Comparison of ENCODE assay signal across 9 mouse cellular contexts in genomic region chr3:108410359-108410714, GRCm38 (mm10). TPM values are rescaled to one million over a fixed set of nuclear protein-coding genes. Genes with fewer than 3 reads are reported as not detected.
A peak's percentile ranks its signal among the peaks of the same experiment; 100 is the strongest.
DNase-seq lines count a peak whose midpoint lies in the region; ATAC-seq and TF ChIP-seq lines count a peak whose summit lies in the region.
"Had no signal": no experiment of that assay in that cellular context is flagged by ENCODE, and none has a peak within 500 bp of the region (broad histone marks: within the 10 kb centered on the region; RNA-seq: fewer than 3 reads in every experiment).

No protein-coding gene starts in this region.

- H3K4me3 ChIP-seq in embryonic facial prominence, embryonic 11.5 days (ENCODE audit: low read depth, low read length), result no peak overlapping the region
- H3K4me3 ChIP-seq in hindbrain, embryonic 16.5 days (ENCODE audit: low read length), result peak overlapping the region; percentile 40
- H3K4me3 ChIP-seq in midbrain, postnatal 0 days (ENCODE audit: low read depth, low read length), result peak overlapping the region; percentile 30

- H3K4me1 ChIP-seq in embryonic facial prominence, embryonic 11.5 days (ENCODE audit: control insufficient read depth, insufficient read depth, low read length), result peaks cover 5% of the 10 kb centered on the region; the same call in 1 of the 2 replicates
- H3K4me1 ChIP-seq in hindbrain, embryonic 16.5 days (ENCODE audit: control insufficient read depth, insufficient read depth, low read depth, low read length), result peaks cover 63% of the 10 kb centered on the region
- peaks cover 39% of the 10 kb centered on the region for H3K4me1 ChIP-seq in midbrain, postnatal 0 days (ENCODE audit: insufficient read depth, low read length)

- peak overlapping the region; percentile 32; the same call in 1 of the 2 replicates for H3K4me2 ChIP-seq in embryonic facial prominence, embryonic 11.5 days (ENCODE audit: low read depth, low read length)
- H3K4me2 ChIP-seq in hindbrain, embryonic 16.5 days (ENCODE audit: low read length), result peak overlapping the region; percentile 76
- H3K4me2 ChIP-seq in midbrain, postnatal 0 days (ENCODE audit: low read depth, low read length, poor library complexity, severe bottlenecking), result peak overlapping the region; percentile 63

- ATAC-seq in embryonic facial prominence, embryonic 11.5 days (replicated peaks; ENCODE audit: insufficient number of reproducible peaks, low FRiP score, low TSS enrichment, low read depth), result peak; percentile 53
- peak; percentile 21; the same call in 1 of the 2 replicates for ATAC-seq in hindbrain, embryonic 16.5 days
- ATAC-seq in midbrain, postnatal 0 days (ENCODE audit: low FRiP score), result no peak
- no peak for ATAC-seq in megakaryocyte-erythroid progenitor cell, adult 5-6 weeks (replicated peaks; ENCODE audit: low FRiP score, low TSS enrichment, poor library complexity, severe bottlenecking)

- 15% methylated on average over 5 of the region's 5 CpGs for WGBS in embryonic facial prominence, embryonic 11.5 days
- 9% methylated on average over 5 of the region's 5 CpGs for WGBS in hindbrain, embryonic 16.5 days
- 8% methylated on average over 5 of the region's 5 CpGs for WGBS in midbrain, postnatal 0 days

- peaks cover 3% of the 10 kb centered on the region; the same call in 1 of the 2 replicates for H3K9me3 ChIP-seq in embryonic facial prominence, embryonic 11.5 days (replicated peaks; ENCODE audit: control insufficient read depth, low read length)
- no peaks in the 10 kb centered on the region; the same call in 1 of the 2 replicates for H3K9me3 ChIP-seq in hindbrain, embryonic 16.5 days (ENCODE audit: control insufficient read depth, low read length)
- H3K9me3 ChIP-seq in midbrain, postnatal 0 days (ENCODE audit: low read length), result no peaks in the 10 kb centered on the region

- peak overlapping the region; percentile 53 for H3K9ac ChIP-seq in embryonic facial prominence, embryonic 11.5 days (replicated peaks; ENCODE audit: low read length)
- H3K9ac ChIP-seq in hindbrain, embryonic 16.5 days (ENCODE audit: low read depth, low read length), result peak overlapping the region; percentile 72
- H3K9ac ChIP-seq in midbrain, postnatal 0 days (replicated peaks; ENCODE audit: low read length, poor library complexity, severe bottlenecking), result peak overlapping the region; percentile 67
- H3K9ac ChIP-seq: liver, embryonic 14.5 days had no signal

- TF ChIP-seq CTCF in midbrain, postnatal 0 days (IDR thresholded peaks at IDR 0.05), result no peak

- H3K27me3 ChIP-seq in embryonic facial prominence, embryonic 11.5 days (ENCODE audit: control insufficient read depth, insufficient read depth, low read length), result no peaks in the 10 kb centered on the region
- no peaks in the 10 kb centered on the region for H3K27me3 ChIP-seq in hindbrain, embryonic 16.5 days (replicated peaks; ENCODE audit: control insufficient read depth, insufficient read depth, low read length)
- no peaks in the 10 kb centered on the region for H3K27me3 ChIP-seq in midbrain, postnatal 0 days (ENCODE audit: insufficient read depth, low read length)

- peaks cover 4% of the 10 kb centered on the region for H3K36me3 ChIP-seq in embryonic facial prominence, embryonic 11.5 days (replicated peaks; ENCODE audit: control insufficient read depth, insufficient read depth, low read depth, low read length)
- H3K36me3 ChIP-seq in hindbrain, embryonic 16.5 days (ENCODE audit: control insufficient read depth, insufficient read depth, low read length), result peaks cover 31% of the 10 kb centered on the region
- H3K36me3 ChIP-seq in midbrain, postnatal 0 days (ENCODE audit: insufficient read depth, low read length), result peaks cover 33% of the 10 kb centered on the region

- peak; percentile 89 for DNase-seq in embryo, embryonic 10.5 days (ENCODE audit: low spot score)
- DNase-seq in embryonic facial prominence, embryonic 11.5 days (ENCODE audit: low spot score), result no peak
- DNase-seq in midbrain, postnatal 0 days (ENCODE audit: low spot score), result peak; percentile 50
- no peak for DNase-seq in adrenal gland, adult 8-10 months
- DNase-seq in layer of hippocampus, adult 11-12 months (ENCODE audit: low spot score), result no peak

- peak overlapping the region; percentile 42 for H3K27ac ChIP-seq in embryonic facial prominence, embryonic 11.5 days (replicated peaks; ENCODE audit: low read depth, low read length)
- peak overlapping the region; percentile 87 for H3K27ac ChIP-seq in hindbrain, embryonic 16.5 days (ENCODE audit: low read depth, low read length)
- peak overlapping the region; percentile 72 for H3K27ac ChIP-seq in midbrain, postnatal 0 days (ENCODE audit: low read depth, low read length)
- H3K27ac ChIP-seq: liver, embryonic 14.5 days had no signal

RNA-seq across cellular contexts. Expression of gene Celsr2, which starts 5.0 kb away (rescaled TPM):
- polyA plus RNA-seq in embryonic facial prominence, embryonic 11.5 days (2014; fragmentation: Nextera tagmentation; extraction: Ambion mirVana), result 12.4 and 13.5 TPM in 2 replicates
- polyA plus RNA-seq in hindbrain, embryonic 16.5 days (2015; fragmentation: Nextera tagmentation; extraction: Ambion mirVana), result 34.5 and 34.7 TPM in 2 replicates
- total RNA-seq in midbrain, postnatal 0 days (2014; rRNA removed), result 68.5 and 83.4 TPM in 2 replicates
- polyA plus RNA-seq in midbrain, postnatal 0 days (2015; fragmentation: Nextera tagmentation; extraction: Ambion mirVana), result 19.0 and 24.4 TPM in 2 replicates
- total RNA-seq in megakaryocyte-erythroid progenitor cell, adult 5-6 weeks (2014; fragmentation: Nextera tagmentation), result 1.8 and 6.5 TPM in 2 replicates
- 0.42 and 2.3 TPM in 2 replicates for total RNA-seq in megakaryocyte-erythroid progenitor cell, adult 5-6 weeks (2017)
- 10 to 100 TPM in 2 of 4 experiments, 1 to 10 TPM in 2; 6.5 to 14.6 (median 9.5) TPM for total RNA-seq in adrenal gland, adult 8-10 months (2022)

RNA-seq across cellular contexts. Expression of gene Psrc1, which starts 26.7 kb away (rescaled TPM):
- polyA plus RNA-seq in embryonic facial prominence, embryonic 11.5 days (2014; fragmentation: Nextera tagmentation; extraction: Ambion mirVana), result 71.5 and 81.7 TPM in 2 replicates
- polyA plus RNA-seq in hindbrain, embryonic 16.5 days (2015; fragmentation: Nextera tagmentation; extraction: Ambion mirVana), result 10.8 and 11.1 TPM in 2 replicates
- total RNA-seq in midbrain, postnatal 0 days (2014; rRNA removed), result 4.8 and 5.6 TPM in 2 replicates
- 1.8 and 3.2 TPM in 2 replicates for polyA plus RNA-seq in midbrain, postnatal 0 days (2015; fragmentation: Nextera tagmentation; extraction: Ambion mirVana)
- total RNA-seq in megakaryocyte-erythroid progenitor cell, adult 5-6 weeks (2014; fragmentation: Nextera tagmentation), result 34.4 and 34.9 TPM in 2 replicates
- 13.6 and 24.9 TPM in 2 replicates for total RNA-seq in megakaryocyte-erythroid progenitor cell, adult 5-6 weeks (2017)
- total RNA-seq in adrenal gland, adult 8-10 months (2022), result 1 to 10 TPM; 1.6 to 4.8 (median 3.0) TPM

RNA-seq across cellular contexts. Expression of gene Sars, which starts 34.7 kb away (rescaled TPM):
- 153 TPM in 2 replicates for polyA plus RNA-seq in embryonic facial prominence, embryonic 11.5 days (2014; fragmentation: Nextera tagmentation; extraction: Ambion mirVana)
- polyA plus RNA-seq in hindbrain, embryonic 16.5 days (2015; fragmentation: Nextera tagmentation; extraction: Ambion mirVana), result 216 and 224 TPM in 2 replicates
- 160 and 163 TPM in 2 replicates for total RNA-seq in midbrain, postnatal 0 days (2014; rRNA removed)
- polyA plus RNA-seq in midbrain, postnatal 0 days (2015; fragmentation: Nextera tagmentation; extraction: Ambion mirVana), result 223 and 225 TPM in 2 replicates
- total RNA-seq in megakaryocyte-erythroid progenitor cell, adult 5-6 weeks (2014; fragmentation: Nextera tagmentation), result 58.8 and 69.7 TPM in 2 replicates
- 456 and 521 TPM in 2 replicates for total RNA-seq in megakaryocyte-erythroid progenitor cell, adult 5-6 weeks (2017)
- total RNA-seq in adrenal gland, adult 8-10 months (2022), result 100 to 1,000 TPM; 183 to 191 (median 186) TPM

RNA-seq across cellular contexts. Expression of gene Mybphl, which starts 45.6 kb away (rescaled TPM):
- 0.32 TPM in 1 of 2 replicates, not detected in the other for polyA plus RNA-seq in embryonic facial prominence, embryonic 11.5 days (2014; fragmentation: Nextera tagmentation; extraction: Ambion mirVana)
- 0.11 TPM in 1 of 2 replicates, not detected in the other for polyA plus RNA-seq in hindbrain, embryonic 16.5 days (2015; fragmentation: Nextera tagmentation; extraction: Ambion mirVana)
- total RNA-seq in midbrain, postnatal 0 days (2014; rRNA removed), result not detected in 2 replicates
- polyA plus RNA-seq in midbrain, postnatal 0 days (2015; fragmentation: Nextera tagmentation; extraction: Ambion mirVana), result 0.13 TPM in 1 of 2 replicates, not detected in the other
- total RNA-seq in megakaryocyte-erythroid progenitor cell, adult 5-6 weeks (2014; fragmentation: Nextera tagmentation), result not detected in 2 replicates
- total RNA-seq in megakaryocyte-erythroid progenitor cell, adult 5-6 weeks (2017), result not detected in 2 replicates
- not detected for total RNA-seq in adrenal gland, adult 8-10 months (2022)
- total RNA-seq: neutrophil, adult 5-6 weeks had no signal

Comparison
In these comparisons a context has a peak if more than half of its experiments do, and no peak if none do; other contexts are left out.
1. DNase-seq: peak in embryo, embryonic 10.5 days (single experiment) and midbrain, postnatal 0 days (single experiment); none in embryonic facial prominence, embryonic 11.5 days (single experiment), adrenal gland, adult 8-10 months (single experiment) and layer of hippocampus, adult 11-12 months (single experiment).
2. ATAC-seq: peak in embryonic facial prominence, embryonic 11.5 days (single experiment) and hindbrain, embryonic 16.5 days (single experiment); none in midbrain, postnatal 0 days (single experiment) and megakaryocyte-erythroid progenitor cell, adult 5-6 weeks (single experiment).
3. Peak in every context shown above with its lines, with median percentiles within 50 percentile points of each other: H3K27ac ChIP-seq, H3K4me2 ChIP-seq and H3K9ac ChIP-seq.